Mouse (Mus musculus): Measurements from ENCODE around the gene Lrrc74b.
"Not testable (repeated sequence)": the region's sequence is repeated elsewhere in the genome, so short reads cannot be mapped to it uniquely, and the experiment has no call there.

Lrrc74b gene

DNA sequence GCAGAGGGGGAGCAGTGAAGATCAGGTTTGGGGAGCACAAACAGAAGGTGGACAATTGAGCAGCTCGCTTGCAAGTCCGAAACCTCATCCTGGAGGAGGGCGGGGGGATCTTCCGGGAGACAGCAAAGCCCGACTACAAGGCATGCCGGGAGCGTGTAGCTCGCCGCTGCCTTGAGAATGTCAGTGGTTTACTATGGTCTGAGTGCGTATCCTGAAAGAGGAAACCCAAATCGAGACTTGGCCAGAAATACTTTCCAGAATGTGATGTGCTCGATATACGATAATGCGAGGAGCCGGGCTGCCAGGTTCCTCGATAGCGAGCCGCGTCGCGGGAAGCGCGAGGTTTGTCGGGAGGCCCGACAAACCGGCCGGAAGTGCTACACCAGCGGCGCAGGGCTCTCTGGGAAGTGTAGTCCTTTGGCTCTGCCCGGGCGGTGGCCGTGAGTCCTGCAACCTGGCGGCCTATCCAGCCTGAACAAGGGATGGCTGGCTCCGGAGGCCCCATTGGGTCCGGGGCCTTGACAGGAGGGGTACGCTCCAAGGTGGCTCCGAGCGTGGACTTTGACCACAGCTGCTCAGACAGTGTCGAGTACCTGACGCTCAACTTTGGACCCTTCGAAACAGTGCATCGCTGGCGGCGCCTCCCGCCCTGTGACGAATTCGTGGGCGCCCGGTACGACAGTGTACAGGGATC, 52.4 kb downstream of the Lrrc74b start, which contains the start of gene Lztr1:
TSS of gene Lztr1 (plus strand) at position 143 of the 694 bp plus-strand sequence.
- in situ Hi-C loops (cut with MboI; ENCODE audit: low pct_unique_long_range_greater_than_20kb in 1 of 2, low sequenced_read_pairs in 2 of 2, unreplicated experiment in 1 of 2): no loop called here

- in situ Hi-C loops (cut with MboI; ENCODE audit: low pct_unique_long_range_greater_than_20kb in 1 of 2, low sequenced_read_pairs in 2 of 2, unreplicated experiment in 1 of 2): not testable (repeated sequence)
These were observed 53.0 kb downstream of the Lrrc74b start for GRCm38 (mm10) chr16:17508031-17508430.

DNA sequence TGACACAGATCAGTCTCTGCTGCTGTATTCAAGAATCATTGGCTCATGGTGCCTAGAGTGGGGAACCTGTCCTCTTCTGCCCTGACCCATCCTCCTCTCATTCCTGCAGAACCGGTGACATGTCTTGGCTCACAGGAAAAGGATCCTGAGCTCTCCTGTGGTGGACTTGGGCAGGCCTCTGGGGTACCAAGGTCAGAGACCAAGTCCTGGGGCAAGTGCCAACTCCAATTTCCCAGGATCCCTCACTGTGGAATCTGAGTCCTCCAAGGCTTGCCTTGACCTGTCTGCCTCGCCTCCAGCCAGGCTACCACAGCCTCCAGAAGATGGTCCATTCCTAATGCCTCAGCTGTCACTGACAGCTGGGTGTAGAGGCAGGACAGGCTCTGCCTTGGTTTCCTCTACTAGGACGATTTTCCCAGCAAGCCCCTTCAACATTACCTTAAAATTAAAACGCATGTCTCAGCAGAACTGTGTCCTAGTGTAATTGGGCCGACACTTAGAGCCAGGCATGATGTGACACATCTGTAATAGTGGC, 54.0 kb downstream of the Lrrc74b start:
- in situ Hi-C loops (cut with MboI; ENCODE audit: low pct_unique_long_range_greater_than_20kb in 1 of 2, low sequenced_read_pairs in 2 of 2, unreplicated experiment in 1 of 2): no loop called here

DNA sequence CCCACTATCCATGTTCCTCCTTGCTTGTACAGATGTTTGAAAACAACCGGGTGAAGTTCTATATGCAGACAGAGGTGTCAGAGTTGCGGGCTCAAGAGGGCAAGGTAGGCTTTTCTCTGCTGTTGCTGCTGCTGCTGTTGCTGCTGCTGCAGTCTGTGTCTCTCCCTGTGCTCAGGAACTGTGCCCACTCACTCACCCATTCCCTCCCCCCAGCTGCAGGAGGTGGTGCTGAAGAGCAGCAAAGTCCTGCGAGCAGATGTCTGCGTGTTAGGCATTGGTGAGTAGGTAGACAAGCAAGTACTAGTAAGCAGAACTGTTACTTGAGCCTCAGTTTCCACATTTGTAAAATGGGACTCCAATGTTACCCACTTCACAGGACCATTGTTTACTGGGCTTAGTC, 58.4 kb downstream of the Lrrc74b start:
- in situ Hi-C loops (cut with MboI; ENCODE audit: low pct_unique_long_range_greater_than_20kb in 1 of 2, low sequenced_read_pairs in 2 of 2, unreplicated experiment in 1 of 2): no loop called here

DNA sequence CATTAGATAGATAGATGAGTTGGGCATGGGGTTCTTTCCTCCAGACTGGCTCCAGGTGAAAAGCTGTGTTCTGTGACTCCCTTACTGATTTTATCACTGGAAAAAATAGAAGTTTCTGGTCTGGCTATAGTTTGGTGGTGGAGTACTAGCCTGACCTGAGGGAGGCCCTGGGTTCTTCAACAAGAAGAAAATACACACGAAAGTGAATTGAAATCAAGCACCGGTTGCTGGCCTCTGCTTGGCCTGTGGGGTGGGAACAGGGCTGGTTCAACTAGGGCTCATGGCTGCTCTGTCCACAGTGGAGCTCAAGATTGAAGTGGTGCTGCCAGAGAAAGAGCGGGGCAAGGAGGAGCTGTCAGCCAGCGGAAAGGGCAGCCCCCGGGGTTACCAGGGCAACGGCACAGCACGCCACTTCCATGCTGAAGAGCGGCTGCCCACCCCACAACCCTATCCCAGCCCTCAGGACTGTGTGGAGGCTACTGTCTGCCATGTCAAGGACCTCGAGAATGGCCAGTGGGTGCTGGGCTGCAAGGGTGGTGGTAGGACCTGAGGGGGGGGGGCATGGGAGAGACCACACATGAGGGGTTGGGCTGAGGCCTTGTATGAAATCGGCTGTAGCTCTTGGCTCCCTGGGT, 61.7 kb downstream of the Lrrc74b start:
- in situ Hi-C loops (cut with MboI; ENCODE audit: low pct_unique_long_range_greater_than_20kb in 1 of 2, low sequenced_read_pairs in 2 of 2, unreplicated experiment in 1 of 2): no loop called here

GRCm38 (mm10) chr16:17496499-17497305, 64.3 kb downstream of the Lrrc74b start:
- in situ Hi-C loops (cut with MboI; ENCODE audit: low pct_unique_long_range_greater_than_20kb in 1 of 2, low sequenced_read_pairs in 2 of 2, unreplicated experiment in 1 of 2): no loop called here
